Mouse (Mus musculus) embryonic facial prominence, embryonic 10.5 days (tissue): Measurements from ENCODE around the gene Tmem185b. TPM values are rescaled to one million over a fixed set of nuclear protein-coding genes. Genes with fewer than 3 reads are reported as not detected.

ENCODE experiments used
- DNase-seq: peaks from one replicate; pipeline ENCODE4 v3.0.0-alpha.2; 2017; ENCODE audit warnings: low spot score
- H3K27ac ChIP-seq: fragments of 300-500 bp; sonication (generic); replicated peaks from 2 replicates; pipeline ENCODE4 v1.5.1; 2016; ENCODE audit warnings: mild to moderate bottlenecking
- H3K27me3 ChIP-seq: fragments of 300-500 bp; sonication (generic); replicated peaks from 2 replicates; pipeline ENCODE4 v1.6.1; 2016; ENCODE audit warnings: low read depth, mild to moderate bottlenecking; ENCODE audit not compliant: poor library complexity, severe bottlenecking
- H3K36me3 ChIP-seq: fragments of 300-500 bp; sonication (generic); replicated peaks from 2 replicates; pipeline ENCODE4 v1.6.1; 2016; ENCODE audit warnings: mild to moderate bottlenecking, moderate library complexity
- H3K4me1 ChIP-seq: fragments of 300-500 bp; sonication (generic); 2 replicates; pipeline ENCODE4 v1.6.1; 2016
- H3K4me3 ChIP-seq: fragments of 300-500 bp; sonication (generic); 2 replicates; pipeline ENCODE4 v1.5.1; 2016; ENCODE audit warnings: mild to moderate bottlenecking, moderate library complexity
- H3K9me3 ChIP-seq: fragments of 300-500 bp; sonication (generic); 2 replicates; pipeline ENCODE4 v1.6.1; 2016; ENCODE audit warnings: mild to moderate bottlenecking
- WGBS: fragments of 180-500 bp; shearing (Covaris S2); methylation state at CpG from one replicate; pipeline ENCODE4 v1.1.7; 2016; 5-methylcytosine and 5-hydroxymethylcytosine counted together
- polyA plus RNA-seq: library from polyadenylated mRNA; unstranded; fragments of >200 nt; fragmentation: Nextera tagmentation; extraction: Ambion mirVana; gene quantifications from 2 replicates; pipeline ENCODE4 v1.2.1, GENCODE M21; 2016

Tmem185b gene
- polyA plus RNA-seq, 1 experiment from 2014 or later, result 20.7 TPM

DNA sequence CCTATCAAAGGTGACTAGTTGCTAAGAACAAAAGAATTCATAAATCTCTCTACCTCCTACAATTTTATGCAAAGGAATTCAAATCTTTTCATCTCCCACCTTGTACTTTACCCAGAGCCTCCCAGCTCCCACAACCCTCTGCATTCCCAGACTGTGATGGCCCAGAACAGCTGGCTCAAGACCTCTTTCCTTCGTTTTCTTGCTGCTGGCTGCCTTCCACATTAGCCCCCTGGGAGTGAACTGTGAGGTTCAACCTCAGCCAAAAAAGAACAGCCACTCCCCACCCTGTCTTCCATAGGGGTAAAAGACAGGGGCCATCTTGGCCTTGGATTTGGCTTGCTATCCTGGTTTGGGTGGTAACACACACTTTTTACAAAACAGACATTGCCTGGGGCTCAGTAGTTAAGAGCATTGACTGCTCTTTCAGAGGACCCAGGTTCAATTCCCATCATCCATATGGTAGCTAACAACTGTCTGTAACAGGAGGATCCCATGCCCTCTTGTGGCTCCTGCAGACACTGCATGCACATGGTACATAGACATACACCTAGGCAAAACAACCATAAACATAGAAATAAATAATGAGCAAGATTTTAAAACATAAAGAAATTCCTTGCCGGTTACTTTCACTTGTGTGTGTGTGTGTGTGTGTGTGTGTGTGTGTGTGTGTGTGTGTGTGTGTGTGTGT, 31.8 kb upstream of the Tmem185b start:
- Histone ChIP-seq H3K4me1 (peaks cover 34% of the 10 kb centered on the region), H3K27me3 (no peaks in the 10 kb centered on the region), H3K4me3 (no peak overlapping the region), H3K9me3 (no peaks in the 10 kb centered on the region), H3K36me3 (no peaks in the 10 kb centered on the region), H3K27ac (no peak overlapping the region)
- DNase-seq, result no peak
- 89% methylated on average over 2 of the region's 2 CpGs for WGBS

DNA sequence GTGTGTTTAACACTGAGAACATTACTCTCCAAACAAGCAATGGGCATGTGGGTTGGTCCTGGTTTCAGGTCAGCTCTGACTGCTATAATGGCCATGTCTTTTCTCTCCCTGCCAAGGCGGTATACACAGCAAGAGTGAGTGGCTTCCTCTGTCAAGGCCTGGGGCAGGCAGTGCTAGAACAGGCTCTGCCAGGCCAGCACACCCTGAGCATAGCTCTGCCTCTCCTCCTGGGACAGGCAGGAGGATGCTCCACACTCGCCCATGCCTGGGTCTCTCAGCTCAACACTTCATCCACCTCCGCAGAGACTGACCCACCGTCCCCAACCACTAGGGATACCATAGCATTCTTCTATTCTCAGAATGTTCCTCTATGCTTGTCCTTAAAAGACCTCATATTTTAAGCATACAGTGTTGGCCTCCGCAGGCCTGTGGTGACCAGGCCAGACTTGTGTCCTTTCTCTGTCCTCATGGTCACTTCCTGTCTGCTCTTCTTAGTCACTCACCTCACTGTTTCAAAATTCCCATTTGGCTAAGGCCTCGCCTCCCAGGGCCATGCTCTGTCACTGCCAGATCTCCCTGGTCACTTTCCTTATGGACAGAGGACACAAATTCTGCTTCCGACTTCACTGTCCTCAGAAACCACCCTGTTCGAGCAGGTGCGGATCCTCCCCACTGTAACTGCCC, 31.1 kb upstream of the Tmem185b start:
- Histone ChIP-seq H3K9me3 (no peaks in the 10 kb centered on the region), H3K27ac (no peak overlapping the region), H3K4me1 (peaks cover 34% of the 10 kb centered on the region), H3K27me3 (no peaks in the 10 kb centered on the region), H3K4me3 (no peak overlapping the region), H3K36me3 (no peaks in the 10 kb centered on the region)
- DNase-seq, result no peak
- 92% methylated on average over 9 of the region's 9 CpGs for WGBS

DNA sequence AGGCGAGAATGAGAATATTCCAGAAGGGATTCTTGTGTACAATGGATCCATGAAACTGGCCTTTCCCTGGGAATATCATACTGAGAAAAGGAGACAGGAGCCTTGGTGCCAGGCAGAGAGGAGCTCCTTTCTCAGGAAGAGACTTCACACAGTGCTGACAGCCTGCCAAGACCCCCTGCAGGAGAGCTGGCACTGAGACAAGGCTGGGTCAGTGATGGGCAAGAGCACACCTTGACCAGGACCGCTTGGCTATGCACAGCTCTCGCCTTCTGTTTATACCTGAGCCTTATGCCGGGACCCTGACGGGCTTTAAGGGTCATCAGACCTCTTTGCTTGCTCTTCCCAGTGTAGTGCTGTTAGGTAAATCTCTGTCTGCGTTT, 30.6 kb upstream of the Tmem185b start:
- WGBS, result 90% methylated on average over 6 of the region's 6 CpGs
- H3K36me3 ChIP-seq, result peaks cover under 1% of the 10 kb centered on the region
- DNase-seq, result no peak
- H3K27ac ChIP-seq, result no peak overlapping the region
- no peaks in the 10 kb centered on the region for H3K9me3 ChIP-seq
- peaks cover 31% of the 10 kb centered on the region for H3K4me1 ChIP-seq
- no peak overlapping the region for H3K4me3 ChIP-seq
- H3K27me3 ChIP-seq, result no peaks in the 10 kb centered on the region

DNA sequence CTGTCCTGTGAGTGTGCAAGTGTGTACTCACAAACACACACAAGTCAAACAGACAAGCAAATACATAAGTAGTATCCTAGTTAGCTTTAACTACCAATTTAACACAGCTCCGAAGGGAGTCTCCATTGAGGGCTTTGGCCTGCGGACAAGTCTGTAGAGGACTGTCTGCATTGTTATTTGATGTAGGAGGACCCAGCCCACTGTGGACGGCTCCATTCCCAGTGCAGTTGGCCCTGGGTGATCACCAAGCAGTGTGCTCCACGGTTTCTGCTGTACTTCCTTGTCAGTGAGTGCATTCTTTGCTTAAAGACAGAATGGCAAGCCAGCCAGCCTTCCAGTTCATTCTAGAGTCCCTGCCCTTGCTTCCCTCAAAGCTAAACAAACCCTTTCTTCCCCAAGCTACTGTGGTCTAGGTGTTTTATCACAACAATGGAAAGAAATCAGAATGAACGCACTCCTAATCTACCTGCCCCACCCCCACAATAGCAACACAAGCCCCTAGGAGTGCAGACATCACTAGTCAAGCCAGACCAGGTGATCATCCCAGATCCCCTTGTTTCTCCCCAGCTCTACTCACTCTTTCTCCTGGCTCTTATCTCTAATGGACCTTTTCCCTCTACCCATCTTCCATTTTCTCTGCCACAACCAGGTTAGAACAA, 28.5 kb upstream of the Tmem185b start:
- no peak for DNase-seq
- Histone ChIP-seq H3K4me3 (no peak overlapping the region), H3K4me1 (peaks cover 15% of the 10 kb centered on the region), H3K27me3 (no peaks in the 10 kb centered on the region), H3K36me3 (peaks cover 11% of the 10 kb centered on the region), H3K9me3 (no peaks in the 10 kb centered on the region), H3K27ac (no peak overlapping the region)
- WGBS, result 75% methylated on average over 5 of the region's 5 CpGs

DNA sequence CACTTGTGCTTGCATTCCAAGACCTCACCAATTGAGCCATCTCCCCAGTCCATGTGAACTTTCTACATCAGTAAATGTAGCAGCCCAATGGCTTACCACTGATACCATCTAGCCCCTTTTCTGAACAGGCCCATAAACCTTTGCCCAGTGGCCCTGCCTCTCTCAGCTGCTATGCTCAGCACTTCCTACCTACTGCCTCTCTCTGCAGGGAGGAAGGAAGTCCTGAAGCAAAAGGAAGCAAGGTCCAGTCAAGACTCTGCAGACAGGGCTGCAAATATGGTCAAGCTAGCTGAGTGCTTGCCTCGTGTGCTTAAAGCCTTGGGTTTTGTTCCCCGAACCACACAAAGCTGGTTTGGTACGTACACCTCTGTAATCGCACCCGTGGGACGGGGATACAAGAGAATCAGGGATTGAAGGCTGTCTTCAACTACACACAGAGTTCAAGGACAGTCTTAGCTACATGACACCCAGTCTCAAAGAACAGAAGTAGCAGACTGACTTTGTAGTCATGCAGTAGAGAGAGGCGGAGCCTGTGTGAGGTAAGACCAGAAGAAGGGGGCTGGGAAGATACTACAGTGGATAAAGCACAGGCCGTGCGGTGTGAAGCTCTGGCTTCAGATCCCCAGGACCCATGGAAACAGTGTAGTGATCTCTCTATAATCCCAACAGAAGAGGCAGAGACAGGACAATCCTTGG, 27.3 kb upstream of the Tmem185b start:
- WGBS, result 87% methylated on average over 9 of the region's 9 CpGs
- H3K36me3 ChIP-seq, result peaks cover 11% of the 10 kb centered on the region

DNA sequence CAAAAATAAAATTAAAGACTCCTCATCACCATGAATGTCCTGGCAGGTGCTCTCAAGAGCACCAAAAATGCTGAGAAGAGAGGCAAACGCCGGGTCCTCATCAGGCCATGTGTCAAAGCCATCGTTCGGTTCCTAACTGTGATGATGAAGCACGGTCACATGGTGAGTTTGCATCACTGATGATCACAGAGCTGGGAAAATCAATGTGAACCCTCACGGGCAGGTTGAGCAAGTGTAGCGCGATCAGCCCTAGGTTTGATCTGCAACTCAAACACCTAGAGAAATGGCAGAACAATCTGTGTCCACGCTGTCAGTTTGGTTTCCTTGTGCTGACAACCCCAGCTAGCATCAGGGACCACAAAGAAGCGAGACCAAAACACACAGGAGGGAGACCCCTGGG, 26.5 kb upstream of the Tmem185b start:
- Histone ChIP-seq H3K36me3 (peaks cover 11% of the 10 kb centered on the region), H3K27ac (no peak overlapping the region), H3K27me3 (no peaks in the 10 kb centered on the region), H3K9me3 (no peaks in the 10 kb centered on the region), H3K4me3 (no peak overlapping the region), H3K4me1 (peaks cover 29% of the 10 kb centered on the region)
- WGBS, result 94% methylated on average over 10 of the region's 10 CpGs
- DNase-seq, result no peak

More for the DNA sequence above, 27.3 kb upstream of the Tmem185b start:
- H3K27ac ChIP-seq, result no peak overlapping the region
- no peak overlapping the region for H3K4me3 ChIP-seq
- H3K27me3 ChIP-seq, result no peaks in the 10 kb centered on the region
- no peaks in the 10 kb centered on the region for H3K9me3 ChIP-seq
- peaks cover 23% of the 10 kb centered on the region for H3K4me1 ChIP-seq
- no peak for DNase-seq

DNA sequence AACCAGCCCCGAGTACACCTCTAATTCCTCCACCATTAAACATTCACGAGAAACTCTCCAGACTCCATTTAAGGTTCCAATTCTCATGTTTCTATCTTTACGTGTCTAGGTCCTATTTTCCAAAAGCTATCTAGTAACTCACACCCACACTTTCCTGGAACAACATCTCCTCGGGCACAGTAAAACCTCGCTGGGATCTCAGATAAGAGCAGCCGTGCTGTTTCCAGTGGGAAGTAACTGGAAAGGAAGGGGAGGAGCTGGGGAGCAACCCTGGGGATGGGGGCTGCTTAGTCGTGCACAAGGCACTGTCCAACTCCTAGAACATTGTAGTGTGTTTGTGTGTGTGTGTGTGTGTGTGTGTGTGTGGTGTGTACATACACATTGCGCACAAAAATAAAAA, 24.1 kb upstream of the Tmem185b start:
- WGBS, result 83% methylated on average over 8 of the region's 8 CpGs
- H3K36me3 ChIP-seq, result peaks cover 11% of the 10 kb centered on the region

DNA sequence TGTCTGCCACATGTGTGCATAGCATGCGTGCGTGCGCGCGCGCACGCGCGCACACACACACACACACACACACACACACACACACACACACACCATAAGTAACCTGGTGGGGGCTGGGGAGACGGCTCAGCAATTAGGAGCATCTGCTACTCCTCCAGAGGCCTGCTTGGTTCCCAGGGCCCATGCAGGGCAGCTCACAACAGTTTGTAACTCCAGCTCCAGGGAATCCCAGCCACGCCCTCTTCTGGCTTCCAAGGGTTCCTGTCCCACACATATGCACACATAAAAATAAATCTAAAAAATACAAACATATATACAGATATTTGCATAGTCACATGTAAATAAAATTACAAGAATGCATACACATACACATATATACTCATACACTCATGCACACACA, 23.2 kb upstream of the Tmem185b start:
- H3K4me1 ChIP-seq, result peaks cover 44% of the 10 kb centered on the region
- H3K27ac ChIP-seq, result no peak overlapping the region
- peak overlapping the region; percentile 76; the same call in 1 of the 2 replicates for H3K4me3 ChIP-seq
- WGBS, result 90% methylated on average over 11 of the region's 11 CpGs
- peaks cover 24% of the 10 kb centered on the region for H3K27me3 ChIP-seq
- DNase-seq, result no peak
- H3K36me3 ChIP-seq, result peaks cover 11% of the 10 kb centered on the region
- no peaks in the 10 kb centered on the region for H3K9me3 ChIP-seq

More for the DNA sequence above, 24.1 kb upstream of the Tmem185b start:
- Histone ChIP-seq H3K27me3 (peaks cover 16% of the 10 kb centered on the region), H3K9me3 (no peaks in the 10 kb centered on the region), H3K4me3 (no peak overlapping the region), H3K27ac (no peak overlapping the region), H3K4me1 (peaks cover 44% of the 10 kb centered on the region)
- no peak for DNase-seq

DNA sequence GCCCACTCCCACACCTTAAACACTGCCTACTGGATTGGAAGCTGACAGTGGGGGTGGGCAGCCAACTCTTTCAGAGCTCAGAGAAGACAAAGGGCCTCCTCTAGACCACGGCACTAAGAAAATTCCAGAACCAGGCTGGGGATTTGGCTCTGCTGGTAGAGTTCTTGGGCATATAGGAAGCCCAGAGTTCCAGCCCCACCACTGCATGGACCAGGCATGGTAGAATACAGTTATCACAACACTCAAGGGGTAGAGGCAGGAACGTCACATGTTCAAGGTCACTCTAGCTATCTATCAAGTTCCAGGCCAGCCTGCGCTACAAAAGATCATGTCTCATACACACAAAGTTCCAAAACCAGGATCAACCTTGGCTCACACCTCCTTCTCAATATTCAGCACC, 22.8 kb upstream of the Tmem185b start:
- peaks cover 24% of the 10 kb centered on the region for H3K27me3 ChIP-seq
- peaks cover 43% of the 10 kb centered on the region for H3K4me1 ChIP-seq
- H3K36me3 ChIP-seq, result peaks cover 11% of the 10 kb centered on the region
- no peak overlapping the region for H3K27ac ChIP-seq
- peak overlapping the region; percentile 76 for H3K4me3 ChIP-seq
- DNase-seq, result no peak
- no peaks in the 10 kb centered on the region for H3K9me3 ChIP-seq
- WGBS, result 90% methylated on average over 3 of the region's 3 CpGs

DNA sequence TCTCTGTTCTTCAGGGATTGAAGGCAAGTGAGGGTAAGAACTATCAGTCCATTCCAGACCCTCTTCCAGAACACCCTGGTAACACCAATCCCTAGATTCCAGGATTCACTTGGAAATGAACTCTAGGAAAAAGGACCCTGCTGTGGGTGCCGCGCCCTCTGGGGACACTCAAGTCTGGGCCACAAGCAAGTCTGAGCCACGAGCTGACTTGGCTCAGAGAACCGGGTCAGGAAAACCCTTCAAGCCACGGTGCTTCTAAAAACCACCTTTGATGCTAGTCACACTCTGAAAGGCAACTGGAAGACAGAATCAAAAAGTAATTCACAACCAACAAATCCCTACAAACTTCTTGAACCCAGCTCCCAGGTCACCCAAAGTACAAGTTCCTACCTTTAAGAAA, 22.2 kb upstream of the Tmem185b start:
- H3K27ac ChIP-seq, result peak overlapping the region; percentile 87
- DNase-seq, result no peak

DNA sequence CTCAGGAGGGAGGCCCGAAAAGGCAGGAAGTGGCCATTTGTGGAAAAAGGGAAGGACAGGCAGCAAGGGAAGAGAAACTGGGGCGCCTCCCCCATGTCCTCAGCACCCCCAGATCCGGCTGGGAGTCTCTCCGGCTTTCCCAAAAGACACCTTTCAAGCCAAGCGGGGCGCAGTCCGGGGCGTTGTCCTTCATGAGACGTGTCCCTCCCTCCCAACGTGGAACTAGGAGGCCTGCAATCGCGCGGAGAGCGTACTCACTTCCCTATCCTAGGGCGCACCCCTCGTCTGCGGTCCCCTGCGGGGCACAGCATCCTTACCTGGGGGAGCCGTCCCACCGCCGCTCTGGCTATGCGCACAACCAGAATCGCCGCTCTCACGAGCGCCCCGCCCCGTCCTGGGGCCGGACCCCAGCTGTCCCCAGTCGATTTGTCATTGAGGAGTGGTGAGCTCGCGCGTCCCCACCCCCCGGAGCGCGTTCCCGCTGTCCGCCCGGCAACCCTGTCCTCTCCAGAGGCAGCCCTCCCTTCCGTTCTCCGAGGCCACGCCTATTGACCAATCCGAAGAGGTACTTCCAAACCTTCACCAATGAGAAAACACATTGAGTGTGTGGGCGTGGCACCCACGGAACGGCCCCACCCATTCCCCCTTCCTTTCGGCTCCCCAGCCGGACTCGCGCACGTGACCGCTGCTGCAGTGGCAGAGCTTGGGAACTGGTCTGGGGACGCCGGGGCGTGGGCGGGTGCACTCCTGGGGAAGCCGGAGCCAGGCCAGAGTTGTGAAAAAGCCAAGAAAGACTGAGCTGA, 21.5 kb upstream of the Tmem185b start, which contains the start of gene Ralb:
TSS of gene Ralb (minus strand) at position 535 of the 803 bp plus-strand sequence.
- DNase-seq, result peak; percentile 97
- Histone ChIP-seq H3K9me3 (no peaks in the 10 kb centered on the region), H3K27me3 (peaks cover 28% of the 10 kb centered on the region), H3K4me3 (peak within 1 kb of the TSS; percentile 76), H3K4me1 (peaks cover 33% of the 10 kb centered on the region), H3K36me3 (peaks cover 11% of the 10 kb centered on the region), H3K27ac (peak within 1 kb of the TSS; percentile 87)
- under 1% methylated on average over 57 of the region's 57 CpGs for whole genome bisulfite sequencing

More for the DNA sequence above, 22.2 kb upstream of the Tmem185b start:
- 16% methylated on average over 5 of the region's 5 CpGs for WGBS
- peaks cover 37% of the 10 kb centered on the region for H3K4me1 ChIP-seq
- peak overlapping the region; percentile 76 for H3K4me3 ChIP-seq
- peaks cover 27% of the 10 kb centered on the region for H3K27me3 ChIP-seq
- H3K36me3 ChIP-seq, result peaks cover 11% of the 10 kb centered on the region
- no peaks in the 10 kb centered on the region for H3K9me3 ChIP-seq

DNA sequence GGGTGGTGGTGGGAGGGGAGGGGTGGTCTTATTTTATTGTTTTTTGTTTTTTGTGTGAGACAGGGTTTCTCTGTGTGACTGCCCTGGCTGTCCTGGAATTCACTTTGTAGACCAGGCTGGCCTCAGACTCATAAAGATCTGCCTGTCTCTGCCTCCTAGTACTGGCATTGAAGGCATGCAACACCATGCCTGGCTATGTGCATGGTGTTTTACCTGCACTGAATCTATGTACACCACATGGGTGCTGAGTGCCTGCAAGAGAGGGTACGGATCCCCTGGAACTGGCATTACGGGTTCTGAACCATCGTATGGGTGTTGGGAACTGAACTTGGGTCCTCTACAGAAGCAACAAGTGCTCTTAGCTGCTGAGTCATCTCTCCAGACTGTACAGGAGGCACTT, 20.0 kb upstream of the Tmem185b start:
- WGBS, result 93% methylated on average over 3 of the region's 3 CpGs

More for the DNA sequence above, 20.0 kb upstream of the Tmem185b start:
- Histone ChIP-seq H3K4me3 (no peak overlapping the region), H3K36me3 (peaks cover 5% of the 10 kb centered on the region), H3K27ac (no peak overlapping the region), H3K9me3 (no peaks in the 10 kb centered on the region), H3K27me3 (peaks cover 28% of the 10 kb centered on the region), H3K4me1 (peaks cover 45% of the 10 kb centered on the region)
- no peak for DNase-seq
